Mouse (Mus musculus) testis, adult 2 months (tissue): ENCODE measurements around the gene Ang2.

ENCODE experiments used
- CTCF ChIP-seq: fragments of 200-500 bp; IDR thresholded peaks from 2 replicates; pipeline ENCODE4 v1.5.1; 2012; ENCODE audit warnings: low read depth, mild to moderate bottlenecking, inconsistent platforms, low read length, moderate library complexity; ENCODE audit not compliant: control insufficient read depth, insufficient read depth, insufficient replicate concordance
- POLR2A ChIP-seq: fragments of 200-500 bp; IDR thresholded peaks from 2 replicates; pipeline ENCODE4 v1.6.1; 2012; ENCODE audit warnings: low read depth, mild to moderate bottlenecking, inconsistent platforms, low read length, moderate library complexity; ENCODE audit not compliant: control insufficient read depth

GRCm38 (mm10) chr14:51165435-51165834 is 33.5 kb downstream of the Ang2 start:
- TF ChIP-seq CTCF (no peak), POLR2A (no peak)
